Mouse (Mus musculus) liver, embryonic 14.5 days (tissue): ENCODE results near the gene Hist1h3b. TPM values are rescaled to one million over a fixed set of nuclear protein-coding genes. Genes with fewer than 3 reads are reported as not detected.
A peak's percentile ranks its signal among the peaks of the same experiment; 100 is the strongest.

Experiments
- ATAC-seq: fragments of 200-750 bp; cut with Nextera tagmentation; 2 replicates; pipeline ENCODE4 v1.8.0; 2017; ENCODE audit warnings: moderate number of reproducible peaks, mild to moderate bottlenecking, moderate library complexity; ENCODE audit not compliant: insufficient read depth
- DNase-seq, 3 experiments: peaks; one replicate each; pipeline ENCODE4 v3.0.0-alpha.2; 2012 to 2013; ENCODE audit warnings: low read depth in 3 of 3, low spot score in 3 of 3
- H3K27ac ChIP-seq: fragments of 300-500 bp; sonication (generic); 2 replicates; pipeline ENCODE4 v1.5.1; 2014; ENCODE audit warnings: moderate library complexity, mild to moderate bottlenecking, control low read depth, inconsistent platforms
- H3K27me3 ChIP-seq: fragments of 300-500 bp; sonication (generic); 2 replicates; pipeline ENCODE4 v1.6.1; 2014; ENCODE audit warnings: mild to moderate bottlenecking, low read length, moderate library complexity; ENCODE audit not compliant: control insufficient read depth, insufficient read depth
- H3K36me3 ChIP-seq: fragments of 300-500 bp; sonication (generic); replicated peaks from 2 replicates; pipeline ENCODE4 v1.6.1; 2014; ENCODE audit warnings: low read depth; ENCODE audit not compliant: control insufficient read depth, insufficient read depth
- H3K4me1 ChIP-seq, 2 experiments: fragments of 200-500 bp in 1 of 2; fragments of 300-500 bp in 1 of 2; sonication (generic) in 1 of 2; replicated peaks; 2 replicates each; pipeline ENCODE4 v1.6.1; 2012 to 2014; ENCODE audit warnings: antibody characterized with exemption in 1 of 2, inconsistent platforms in 1 of 2, low read length in 1 of 2; ENCODE audit not compliant: control insufficient read depth in 2 of 2, insufficient read depth in 2 of 2
- H3K4me2 ChIP-seq: fragments of 300-500 bp; sonication (generic); 2 replicates; pipeline ENCODE4 v1.6.1; 2014; ENCODE audit warnings: low read depth, mild to moderate bottlenecking, control low read depth, moderate library complexity
- H3K4me3 ChIP-seq, 2 experiments: fragments of 200-500 bp in 1 of 2; fragments of 300-500 bp in 1 of 2; sonication (generic) in 1 of 2; 2 replicates each; pipeline ENCODE4 v1.5.1; 2012 to 2014; ENCODE audit warnings: low read depth in 2 of 2, low read length in 2 of 2, mild to moderate bottlenecking in 2 of 2, control low read depth in 1 of 2, inconsistent platforms in 1 of 2, moderate library complexity in 1 of 2; ENCODE audit not compliant: insufficient read depth in 1 of 2
- H3K9ac ChIP-seq: fragments of 300-500 bp; sonication (generic); replicated peaks from 2 replicates; pipeline ENCODE4 v1.6.1; 2014; ENCODE audit warnings: mild to moderate bottlenecking, control low read depth, moderate library complexity
- H3K9me3 ChIP-seq: fragments of 300-500 bp; sonication (generic); 2 replicates; pipeline ENCODE4 v1.6.1; 2016; ENCODE audit warnings: low read length, mixed read lengths; ENCODE audit not compliant: control insufficient read depth
- CTCF ChIP-seq: IDR thresholded peaks from 2 replicates; pipeline ENCODE4 v1.5.1; 2016; ENCODE audit warnings: antibody characterized with exemption, low read depth, control low read depth
- EP300 ChIP-seq: IDR thresholded peaks from 2 replicates; pipeline ENCODE4 v1.6.1; 2016; ENCODE audit warnings: antibody characterized with exemption, low read depth
- WGBS: fragments of 180-500 bp; shearing (Covaris S2); extraction: QIAGEN DNeasy Blood & Tissue Kit; methylation state at CpG from one replicate; pipeline ENCODE4 v1.1.7; 2014; ENCODE audit not compliant: insufficient replicate concordance; 5-methylcytosine and 5-hydroxymethylcytosine counted together
- polyA plus RNA-seq, 2 experiments: library from polyadenylated mRNA; depleted of rRNA in 1 of 2; stranded (reverse) in 1 of 2; unstranded in 1 of 2; fragments of >200 nt; fragmentation: Nextera tagmentation in 1 of 2; extraction: Ambion mirVana in 1 of 2; gene quantifications; 2 replicates each; pipeline versions ENCODE4 v1.2.1 to v1.2.3; 2012 to 2014

Hist1h3b gene
- polyA plus RNA-seq, 2 experiments = 11.4 to 40.0 TPM

- Histone ChIP-seq H3K27ac (peak overlapping the region; percentile 76), H3K4me3 (no peak overlapping the region), H3K9ac (peak overlapping the region; percentile 27; the same call in 1 of the 2 replicates), H3K4me2 (no peak overlapping the region), H3K27me3 (no peaks in the 10 kb centered on the region), H3K4me1 (peaks cover 25 to 27% of the 10 kb centered on the region in 2 experiments), H3K36me3 (no peaks in the 10 kb centered on the region), H3K9me3 (no peaks in the 10 kb centered on the region)
- TF ChIP-seq EP300 = no peak
- TF ChIP-seq CTCF = no peak
- DNase-seq (no peak), ATAC-seq (no peak)
These were observed 2.9 kb downstream of the Hist1h3b start for GRCm38 (mm10) chr13:23755000-23755399.

GRCm38 (mm10) chr13:23756790-23757189 lies 4.7 kb downstream of the Hist1h3b start, which contains the start of gene Hist1h4b:
Gene Hist1h4b, plus strand, starts transcription at chr13:23757013.
- WGBS = 0% methylated on average over 17 of the region's 22 CpGs
- Histone ChIP-seq H3K9ac (peak within 1 kb of the TSS; percentile 88), H3K4me2 (peak within 1 kb of the TSS; percentile 88), H3K4me1 (peaks cover 25 to 28% of the 10 kb centered on the region in 2 experiments), H3K27ac (peak within 1 kb of the TSS; percentile 99), H3K4me3 (peak within 1 kb of the TSS; percentile 55 to 56), H3K36me3 (no peaks in the 10 kb centered on the region), H3K9me3 (no peaks in the 10 kb centered on the region), H3K27me3 (no peaks in the 10 kb centered on the region)
- TF ChIP-seq EP300 (peak; percentile 89), CTCF (no peak; the same call in 1 of the 2 replicates)
- DNase-seq = peak; percentile 94 to 97 (median 95)
- ATAC-seq = peak; percentile 63

DNA sequence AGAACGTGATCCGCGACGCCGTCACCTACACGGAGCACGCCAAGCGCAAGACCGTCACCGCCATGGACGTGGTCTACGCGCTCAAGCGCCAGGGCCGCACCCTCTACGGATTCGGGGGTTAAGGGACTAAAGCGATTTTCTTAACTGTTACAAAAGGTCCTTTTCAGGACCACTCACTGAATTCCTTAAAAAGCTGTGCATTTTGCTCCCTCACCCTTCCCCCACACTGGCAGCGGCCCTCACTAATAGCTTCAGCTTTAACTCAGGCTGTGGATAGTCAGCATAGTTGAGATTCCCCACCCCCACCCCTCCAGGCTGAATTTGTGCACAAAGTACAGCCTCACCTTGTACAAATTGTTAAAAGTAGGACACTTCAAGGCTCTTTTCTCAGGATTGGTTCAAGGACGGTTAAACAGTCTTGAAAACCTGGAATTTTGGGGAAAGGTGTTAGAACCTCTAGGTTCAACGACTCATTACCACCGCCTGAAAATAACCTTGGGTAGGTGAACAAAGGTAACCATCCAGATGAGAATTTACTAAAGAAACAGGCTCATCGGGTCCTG lies 5.2 kb downstream of the Hist1h3b start:
- Histone ChIP-seq H3K4me2 (peak overlapping the region; percentile 88), H3K27me3 (no peaks in the 10 kb centered on the region), H3K36me3 (no peaks in the 10 kb centered on the region), H3K27ac (peak overlapping the region; percentile 99), H3K4me3 (peak overlapping the region; percentile 55 to 56), H3K4me1 (peaks cover 25 to 28% of the 10 kb centered on the region in 2 experiments), H3K9ac (peak overlapping the region; percentile 88), H3K9me3 (no peaks in the 10 kb centered on the region)
- TF ChIP-seq CTCF (no peak), EP300 (peak; percentile 40; the same call in 1 of the 2 replicates)
- WGBS = under 1% methylated on average over 14 of the region's 23 CpGs
- DNase-seq = peak in 2 of 3 experiments; percentile 60 to 73
- peak; percentile 14 for ATAC-seq

- no peaks in the 10 kb centered on the region for H3K9me3 ChIP-seq
- DNase-seq (no peak), ATAC-seq (no peak)
- no peaks in the 10 kb centered on the region for H3K27me3 ChIP-seq
- TF ChIP-seq CTCF (no peak), EP300 (no peak)
- H3K9ac ChIP-seq = peak overlapping the region; percentile 68
- H3K36me3 ChIP-seq = no peaks in the 10 kb centered on the region
- H3K27ac ChIP-seq = peak overlapping the region; percentile 99
- H3K4me1 ChIP-seq = peaks cover 30 to 33% of the 10 kb centered on the region in 2 experiments
- peak overlapping the region; percentile 88 for H3K4me2 ChIP-seq
- H3K4me3 ChIP-seq = peak overlapping the region in 1 of 2 experiments; percentile 55; a peak in 2 of 4 replicates
- 32% methylated on average over 3 of the region's 3 CpGs for WGBS
These were observed 5.9 kb downstream of the Hist1h3b start for GRCm38 (mm10) chr13:23757921-23758320.

- H3K4me3 ChIP-seq = peak overlapping the region in 1 of 2 experiments; percentile 62; a peak in 2 of 4 replicates
- H3K36me3 ChIP-seq = no peaks in the 10 kb centered on the region
- no peak for TF ChIP-seq EP300
- no peak for TF ChIP-seq CTCF
- peak overlapping the region; percentile 99 for H3K27ac ChIP-seq
- 84% methylated on average over 3 of the region's 3 CpGs for WGBS
- peak overlapping the region; percentile 93 for H3K9ac ChIP-seq
- H3K9me3 ChIP-seq = no peaks in the 10 kb centered on the region
- DNase-seq (no peak), ATAC-seq (no peak)
- H3K4me2 ChIP-seq = peak overlapping the region; percentile 88
- H3K27me3 ChIP-seq = no peaks in the 10 kb centered on the region
- peaks cover 37 to 39% of the 10 kb centered on the region in 2 experiments for H3K4me1 ChIP-seq
These were observed 7.2 kb downstream of the Hist1h3b start for GRCm38 (mm10) chr13:23759251-23759771.
